Mouse (Mus musculus): ENCODE results near the gene Arid3a. TPM values are rescaled to one million over a fixed set of nuclear protein-coding genes. Genes with fewer than 3 reads are reported as not detected.

Gene Arid3a
- total and polyA plus RNA-seq, 2 experiments from 2014 or later: 3.3 to 9.5 TPM

GRCm38 (mm10) chr10:79920958-79921535 is 5.8 kb upstream of the Arid3a start, which contains the start of gene R3hdm4:
Gene R3hdm4 (minus strand): TSS chr10:79921208.
- H3K27me3 ChIP-seq (ENCODE audit: insufficient read depth, low read length): peaks cover 50% of the 10 kb centered on the region
- ATAC-seq (ENCODE audit: low FRiP score) (no peak), DNase-seq (ENCODE audit: low spot score) (no peak)
- TF ChIP-seq CTCF (IDR thresholded peaks at IDR 0.05): no peak
- WGBS: 3% methylated on average over 34 of the region's 41 CpGs
- no peaks in the 10 kb centered on the region for H3K9me3 ChIP-seq (ENCODE audit: low read length)
- H3K36me3 ChIP-seq (ENCODE audit: insufficient read depth, low read length): no peaks in the 10 kb centered on the region
- H3K4me1 ChIP-seq (ENCODE audit: insufficient read depth, low read length): peaks cover 12% of the 10 kb centered on the region
- H3K4me3 ChIP-seq (ENCODE audit: low read depth, low read length): peak within 1 kb of the TSS; percentile 37
- no peak within 1 kb of the TSS for H3K27ac ChIP-seq (ENCODE audit: low read depth, low read length)
- H3K4me2 ChIP-seq (ENCODE audit: low read depth, low read length, poor library complexity, severe bottlenecking): peak within 1 kb of the TSS; percentile 47
- H3K9ac ChIP-seq (replicated peaks; ENCODE audit: low read length, poor library complexity, severe bottlenecking): peak within 1 kb of the TSS; percentile 25

DNA sequence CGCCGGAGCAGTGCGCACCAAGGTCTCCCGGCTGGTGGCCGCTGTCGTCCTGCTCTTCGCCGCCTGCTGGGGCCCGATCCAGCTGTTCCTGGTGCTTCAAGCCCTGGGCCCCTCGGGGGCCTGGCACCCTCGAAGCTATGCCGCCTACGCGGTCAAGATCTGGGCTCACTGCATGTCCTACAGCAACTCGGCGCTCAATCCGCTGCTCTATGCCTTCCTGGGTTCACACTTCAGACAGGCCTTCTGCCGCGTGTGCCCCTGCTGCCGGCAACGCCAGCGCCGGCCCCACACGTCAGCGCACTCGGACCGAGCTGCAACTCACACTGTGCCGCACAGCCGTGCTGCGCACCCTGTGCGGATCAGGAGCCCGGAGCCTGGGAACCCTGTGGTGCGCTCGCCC is 5.3 kb upstream of the Arid3a start:
- Histone ChIP-seq H3K9ac (replicated peaks; ENCODE audit: low read length, poor library complexity, severe bottlenecking) (peak overlapping the region; percentile 25), H3K4me2 (ENCODE audit: low read depth, low read length, poor library complexity, severe bottlenecking) (peak overlapping the region; percentile 47), H3K27me3 (ENCODE audit: insufficient read depth, low read length) (peaks cover 50% of the 10 kb centered on the region), H3K27ac (ENCODE audit: low read depth, low read length) (no peak overlapping the region), H3K9me3 (ENCODE audit: low read length) (no peaks in the 10 kb centered on the region), H3K4me3 (ENCODE audit: low read depth, low read length) (peak overlapping the region; percentile 37), H3K4me1 (ENCODE audit: insufficient read depth, low read length) (peaks cover 12% of the 10 kb centered on the region; the same call in 1 of the 2 replicates), H3K36me3 (ENCODE audit: insufficient read depth, low read length) (no peaks in the 10 kb centered on the region)
- WGBS: 2% methylated on average over 34 of the region's 34 CpGs
- no peak for DNase-seq (ENCODE audit: low spot score)
- TF ChIP-seq CTCF (IDR thresholded peaks at IDR 0.05): no peak
- ATAC-seq (ENCODE audit: low FRiP score): no peak

GRCm38 (mm10) chr10:79924998-79925784 is 1.7 kb upstream of the Arid3a start:
- Histone ChIP-seq H3K4me3 (ENCODE audit: low read depth, low read length) (no peak overlapping the region), H3K4me1 (ENCODE audit: insufficient read depth, low read length) (peaks cover 12% of the 10 kb centered on the region), H3K27me3 (ENCODE audit: insufficient read depth, low read length) (peaks cover 26% of the 10 kb centered on the region), H3K36me3 (ENCODE audit: insufficient read depth, low read length) (no peaks in the 10 kb centered on the region), H3K9ac (replicated peaks; ENCODE audit: low read length, poor library complexity, severe bottlenecking) (no peak overlapping the region), H3K9me3 (ENCODE audit: low read length) (no peaks in the 10 kb centered on the region), H3K4me2 (ENCODE audit: low read depth, low read length, poor library complexity, severe bottlenecking) (peak overlapping the region; percentile 90; the same call in 1 of the 2 replicates), H3K27ac (ENCODE audit: low read depth, low read length) (no peak overlapping the region)
- WGBS: 10% methylated on average over 29 of the region's 29 CpGs
- ATAC-seq (ENCODE audit: low FRiP score) (no peak), DNase-seq (ENCODE audit: low spot score) (peak; percentile 87)
- TF ChIP-seq CTCF (IDR thresholded peaks at IDR 0.05): peak; percentile 100

- Histone ChIP-seq H3K27ac (ENCODE audit: low read depth, low read length) (peak overlapping the region; percentile 82; the same call in 1 of the 2 replicates), H3K9me3 (ENCODE audit: low read length) (no peaks in the 10 kb centered on the region), H3K9ac (replicated peaks; ENCODE audit: low read length, poor library complexity, severe bottlenecking) (peak overlapping the region; percentile 86; the same call in 1 of the 2 replicates), H3K27me3 (ENCODE audit: insufficient read depth, low read length) (peaks cover 19% of the 10 kb centered on the region), H3K4me3 (ENCODE audit: low read depth, low read length) (peak overlapping the region; percentile 89), H3K36me3 (ENCODE audit: insufficient read depth, low read length) (0 out of 2 replicates have a peak, but pooled peaks cover 1% of the 10 kb centered on the region), H3K4me2 (ENCODE audit: low read depth, low read length, poor library complexity, severe bottlenecking) (peak overlapping the region; percentile 90), H3K4me1 (ENCODE audit: insufficient read depth, low read length) (peaks cover 10% of the 10 kb centered on the region)
- no peak for TF ChIP-seq CTCF (IDR thresholded peaks at IDR 0.05)
- ATAC-seq (ENCODE audit: low FRiP score) (no peak), DNase-seq (ENCODE audit: low spot score) (no peak)
- 10% methylated on average over 14 of the region's 15 CpGs for WGBS
These were observed 905 bp upstream of the Arid3a start for GRCm38 (mm10) chr10:79925785-79926490.

DNA sequence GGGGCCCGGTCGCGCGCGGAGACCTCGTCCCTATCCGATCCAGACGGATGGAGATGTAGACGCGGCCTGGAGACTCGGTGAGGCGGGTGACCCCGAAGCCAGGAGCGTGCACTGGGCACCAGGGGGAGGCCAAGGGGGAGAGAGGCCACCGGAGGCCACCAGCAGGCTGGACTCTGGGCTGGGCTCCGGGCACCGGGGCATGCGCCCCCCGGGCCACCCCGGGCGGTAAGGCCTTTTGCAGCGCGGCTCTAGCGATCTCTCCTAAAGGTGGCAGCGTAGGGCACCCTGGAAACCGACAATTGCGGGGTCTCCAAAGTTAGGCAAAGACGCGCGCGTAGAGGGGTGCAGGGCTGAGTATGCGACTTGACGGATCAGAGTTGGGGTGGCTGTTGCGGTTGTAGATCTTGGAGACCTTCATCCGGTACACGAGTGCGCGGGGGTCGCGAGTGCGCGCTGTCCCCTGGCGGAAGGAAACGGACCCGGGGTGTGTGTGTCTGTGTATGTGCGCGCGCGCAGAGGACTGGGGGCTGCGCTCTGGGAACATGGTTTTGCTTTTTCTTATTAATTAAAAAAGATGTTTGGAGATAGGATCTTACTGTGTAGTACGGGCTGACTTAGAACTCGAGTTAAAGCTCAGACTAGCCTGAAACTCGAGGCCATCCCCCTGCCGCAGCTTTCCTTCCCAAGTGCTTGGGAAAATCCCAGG is 634 bp downstream of the Arid3a start:
- Histone ChIP-seq H3K36me3 (ENCODE audit: insufficient read depth, low read length) (peaks cover 10% of the 10 kb centered on the region; the same call in 1 of the 2 replicates), H3K4me2 (ENCODE audit: low read depth, low read length, poor library complexity, severe bottlenecking) (peak overlapping the region; percentile 90), H3K9ac (replicated peaks; ENCODE audit: low read length, poor library complexity, severe bottlenecking) (peak overlapping the region; percentile 86), H3K27ac (ENCODE audit: low read depth, low read length) (peak overlapping the region; percentile 82), H3K4me3 (ENCODE audit: low read depth, low read length) (peak overlapping the region; percentile 89), H3K27me3 (ENCODE audit: insufficient read depth, low read length) (peaks cover 12% of the 10 kb centered on the region), H3K9me3 (ENCODE audit: low read length) (no peaks in the 10 kb centered on the region), H3K4me1 (ENCODE audit: insufficient read depth, low read length) (peaks cover 4% of the 10 kb centered on the region; the same call in 1 of the 2 replicates)
- TF ChIP-seq CTCF (IDR thresholded peaks at IDR 0.05): peak; percentile 36
- peak; percentile 29 for ATAC-seq (ENCODE audit: low FRiP score)
- WGBS: under 1% methylated on average over 50 of the region's 54 CpGs
- DNase-seq (ENCODE audit: low spot score): peak; percentile 53
